ENCODE assay signal across 13 mouse cellular contexts in the genomic region with DNA sequence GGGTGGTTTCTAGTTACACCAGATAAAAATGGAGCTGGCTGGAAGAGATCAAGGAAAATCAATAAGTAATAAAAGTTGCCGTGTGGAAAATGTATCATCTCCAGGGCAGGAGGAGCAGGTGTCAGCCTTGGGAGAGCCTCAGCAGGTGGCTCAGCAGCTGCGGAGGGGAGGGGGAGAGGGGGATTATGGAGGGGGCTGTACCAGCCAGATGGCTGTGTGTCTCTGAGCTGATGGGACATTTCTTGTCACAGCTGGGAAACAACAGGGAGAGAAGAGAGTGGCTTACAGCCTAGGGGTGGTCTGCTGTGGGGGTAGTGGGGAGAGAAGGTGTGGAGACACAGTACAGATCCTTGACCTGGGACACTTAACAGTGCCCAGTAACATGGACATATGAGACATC.
A peak's percentile ranks its signal among the peaks of the same experiment; 100 is the strongest.
DNase-seq lines count a peak whose midpoint lies in the region; ATAC-seq lines count a peak whose summit lies in the region.
"Had no signal": no experiment of that assay in that cellular context is flagged by ENCODE, and none has a peak within 500 bp of the region (broad histone marks: within the 10 kb centered on the region; RNA-seq: fewer than 3 reads in every experiment).

No protein-coding gene starts in this region.

- peaks cover 10% of the 10 kb centered on the region for H3K4me1 ChIP-seq in neural tube, embryonic 15.5 days
- H3K4me1 ChIP-seq in forebrain, embryonic 15.5 days, result peaks cover 12% of the 10 kb centered on the region
- H3K4me1 ChIP-seq in midbrain, embryonic 11.5 days (ENCODE audit: control insufficient read depth, insufficient read depth, low read length), result peaks cover 22% of the 10 kb centered on the region
- H3K4me1 ChIP-seq: heart, embryonic 15.5 days had no signal

- H3K9me3 ChIP-seq in neural tube, embryonic 15.5 days (replicated peaks), result no peaks in the 10 kb centered on the region
- H3K9me3 ChIP-seq in forebrain, embryonic 15.5 days, result no peaks in the 10 kb centered on the region
- no peaks in the 10 kb centered on the region for H3K9me3 ChIP-seq in midbrain, embryonic 11.5 days (ENCODE audit: control insufficient read depth, low read length)
- H3K9me3 ChIP-seq: heart, embryonic 15.5 days had no signal

- no peak overlapping the region for H3K4me2 ChIP-seq in neural tube, embryonic 15.5 days
- no peak overlapping the region for H3K4me2 ChIP-seq in forebrain, embryonic 15.5 days (replicated peaks)
- H3K4me2 ChIP-seq in midbrain, embryonic 11.5 days, result no peak overlapping the region
- H3K4me2 ChIP-seq: heart, embryonic 15.5 days had no signal

- no peak overlapping the region for H3K4me3 ChIP-seq in neural tube, embryonic 15.5 days (replicated peaks)
- no peak overlapping the region for H3K4me3 ChIP-seq in forebrain, embryonic 15.5 days
- no peak overlapping the region for H3K4me3 ChIP-seq in midbrain, embryonic 11.5 days (ENCODE audit: low read depth, low read length)
- H3K4me3 ChIP-seq: heart, embryonic 15.5 days had no signal

- H3K9ac ChIP-seq in neural tube, embryonic 15.5 days (replicated peaks), result no peak overlapping the region
- no peak overlapping the region for H3K9ac ChIP-seq in forebrain, embryonic 15.5 days (replicated peaks)
- H3K9ac ChIP-seq in midbrain, embryonic 11.5 days (ENCODE audit: low read length), result no peak overlapping the region
- H3K9ac ChIP-seq: heart, embryonic 15.5 days had no signal

- no peaks in the 10 kb centered on the region for H3K36me3 ChIP-seq in neural tube, embryonic 15.5 days
- H3K36me3 ChIP-seq in forebrain, embryonic 15.5 days, result no peaks in the 10 kb centered on the region
- H3K36me3 ChIP-seq in midbrain, embryonic 11.5 days (ENCODE audit: control insufficient read depth, insufficient read depth, low read length), result no peaks in the 10 kb centered on the region
- H3K36me3 ChIP-seq: heart, embryonic 15.5 days had no signal

- 5% methylated on average over 2 of the region's 2 CpGs for WGBS in neural tube, embryonic 15.5 days
- 22% methylated on average over 2 of the region's 2 CpGs for WGBS in forebrain, embryonic 15.5 days
- WGBS in midbrain, embryonic 11.5 days, result 6% methylated on average over 2 of the region's 2 CpGs

- ATAC-seq in neural tube, embryonic 15.5 days (ENCODE audit: low FRiP score), result no peak; the same call in 1 of the 2 replicates
- peak; percentile 26; the same call in 1 of the 2 replicates for ATAC-seq in forebrain, embryonic 15.5 days (replicated peaks)
- ATAC-seq in midbrain, embryonic 11.5 days (ENCODE audit: low FRiP score), result peak; percentile 66

- peak; percentile 31 for DNase-seq in neural tube, embryonic 10.5 days (ENCODE audit: extremely low spot score, low spot score)
- peak; percentile 90 for DNase-seq in midbrain, embryonic 11.5 days (ENCODE audit: low spot score, missing footprints)
- peak; percentile 63 for DNase-seq in retina, postnatal 7 days (ENCODE audit: low read depth, low spot score)
- DNase-seq in frontal cortex, postnatal 10 days (ENCODE audit: low spot score in 2 of 2), result no peak
- DNase-seq in left cerebral cortex, adult 8-10 months (ENCODE audit: low spot score in 2 of 2), result no peak
- DNase-seq: adrenal gland, postnatal 14 days; cerebellum, adult 18-20 months; kidney, adult 8-10 months; lung, postnatal 36 days; thymus, postnatal 36 days had no signal

- H3K27me3 ChIP-seq in neural tube, embryonic 15.5 days (replicated peaks), result 0 out of 2 replicates have a peak, but pooled peaks cover 5% of the 10 kb centered on the region
- H3K27me3 ChIP-seq in forebrain, embryonic 15.5 days, result no peaks in the 10 kb centered on the region
- H3K27me3 ChIP-seq in midbrain, embryonic 11.5 days (ENCODE audit: control insufficient read depth, insufficient read depth, low read length), result peaks cover 14% of the 10 kb centered on the region

- no peak overlapping the region for H3K27ac ChIP-seq in neural tube, embryonic 15.5 days (replicated peaks)
- no peak overlapping the region for H3K27ac ChIP-seq in forebrain, embryonic 15.5 days (replicated peaks)
- peak overlapping the region; percentile 40 for H3K27ac ChIP-seq in midbrain, embryonic 11.5 days (ENCODE audit: low read depth, low read length)
- H3K27ac ChIP-seq: heart, embryonic 15.5 days had no signal

Comparison
In these comparisons a context has a peak if more than half of its experiments do, and no peak if none do; other contexts are left out.
1. DNase-seq: peak in neural tube, embryonic 10.5 days (single experiment), midbrain, embryonic 11.5 days (single experiment) and retina, postnatal 7 days (single experiment); none in frontal cortex, postnatal 10 days (0 of 2) and left cerebral cortex, adult 8-10 months (0 of 2).